Mouse (Mus musculus) limb, embryonic 11.5 days (tissue): Measurements from ENCODE around the gene Lamtor1. TPM values are rescaled to one million over a fixed set of nuclear protein-coding genes. Genes with fewer than 3 reads are reported as not detected.

Source experiments
- ATAC-seq: fragments of 200-750 bp; cut with Nextera tagmentation; 2 replicates; pipeline ENCODE4 v1.8.0; 2017; ENCODE audit warnings: low read depth; ENCODE audit not compliant: insufficient number of reproducible peaks, low FRiP score, low TSS enrichment
- DNase-seq: peaks from one replicate; pipeline ENCODE4 v3.0.0-alpha.2; 2015; ENCODE audit warnings: low spot score
- H3K27ac ChIP-seq: fragments of 300-500 bp; sonication (generic); replicated peaks from 2 replicates; pipeline ENCODE4 v1.5.1; 2014; ENCODE audit warnings: low read depth, mild to moderate bottlenecking, low read length
- H3K27me3 ChIP-seq: fragments of 300-500 bp; sonication (generic); 2 replicates; pipeline ENCODE4 v1.6.1; 2014; ENCODE audit warnings: mild to moderate bottlenecking, low read length, mixed read lengths; ENCODE audit not compliant: control insufficient read depth, insufficient read depth
- H3K36me3 ChIP-seq: fragments of 300-500 bp; sonication (generic); 2 replicates; pipeline ENCODE4 v1.6.1; 2014; ENCODE audit warnings: mild to moderate bottlenecking, low read length, moderate library complexity, mixed read lengths; ENCODE audit not compliant: control insufficient read depth, insufficient read depth
- H3K4me1 ChIP-seq: fragments of 300-500 bp; sonication (generic); 2 replicates; pipeline ENCODE4 v1.6.1; 2014; ENCODE audit warnings: low read length, mixed read lengths; ENCODE audit not compliant: control insufficient read depth, insufficient read depth
- H3K4me2 ChIP-seq: fragments of 300-500 bp; sonication (generic); 2 replicates; pipeline ENCODE4 v1.6.1; 2014; ENCODE audit warnings: low read depth, mild to moderate bottlenecking, moderate library complexity; ENCODE audit not compliant: severe bottlenecking
- H3K4me3 ChIP-seq: fragments of 300-500 bp; sonication (generic); 2 replicates; pipeline ENCODE4 v1.5.1; 2014; ENCODE audit warnings: low read depth, low read length
- H3K9ac ChIP-seq: fragments of 300-500 bp; sonication (generic); 2 replicates; pipeline ENCODE4 v1.6.1; 2014; ENCODE audit warnings: mild to moderate bottlenecking, low read length
- H3K9me3 ChIP-seq: fragments of 300-500 bp; sonication (generic); 2 replicates; pipeline ENCODE4 v1.6.1; 2016; ENCODE audit warnings: low read length; ENCODE audit not compliant: control insufficient read depth
- WGBS: fragments of 180-500 bp; shearing (Covaris S2); extraction: QIAGEN DNeasy Blood & Tissue Kit; methylation state at CpG from one replicate; pipeline ENCODE4 v1.1.7; 2014; 5-methylcytosine and 5-hydroxymethylcytosine counted together
- microRNA-seq: library from miRNA; unstranded; fragments of <30 nt; microRNA quantifications from one replicate; pipeline ENCODE4, GENCODE M21; 2016
- polyA plus RNA-seq: library from polyadenylated mRNA; unstranded; fragments of >200 nt; fragmentation: Nextera tagmentation; extraction: Ambion mirVana; gene quantifications from 2 replicates; pipeline ENCODE4 v1.2.1, GENCODE M21; 2014

The Lamtor1 gene
- polyA plus RNA-seq, 1 experiment from 2014 or later = 150 TPM

- H3K27ac ChIP-seq = no peak overlapping the region; the same call in 1 of the 2 replicates
- H3K4me1 ChIP-seq = peaks cover 26% of the 10 kb centered on the region
Measured at GRCm38 (mm10) chr7:101974505-101974904, 68.8 kb downstream of the Lamtor1 start.

More at GRCm38 (mm10) chr7:101974505-101974904, 68.8 kb downstream of the Lamtor1 start:
- H3K4me3 ChIP-seq = no peak overlapping the region
- DNase-seq (no peak), ATAC-seq (no peak)
- WGBS = 16% methylated on average over 2 of the region's 2 CpGs
- H3K27me3 ChIP-seq = no peaks in the 10 kb centered on the region
- H3K36me3 ChIP-seq = no peaks in the 10 kb centered on the region; the same call in 1 of the 2 replicates
- no peaks in the 10 kb centered on the region for H3K9me3 ChIP-seq
- no peak overlapping the region for H3K4me2 ChIP-seq
- H3K9ac ChIP-seq = no peak overlapping the region

Small RNA genes lying within 50 kb of the gene (microRNA-seq; reads per million reads assigned to microRNA genes)
- gene Gm22655 = not detected

Other genes starting within 250 kb of the Lamtor1 start
- gene Clpb, start 242.3 kb upstream of the Lamtor1 start, polyA plus RNA-seq = 46.0 and 46.9 TPM in 2 replicates
- not detected in 2 replicates for gene Phox2a, start 87.6 kb upstream of the Lamtor1 start, polyA plus RNA-seq
- 44.8 and 49.7 TPM in 2 replicates for gene Inppl1, start 67.7 kb upstream of the Lamtor1 start, polyA plus RNA-seq
- gene Folr2, start 48.7 kb upstream of the Lamtor1 start, polyA plus RNA-seq = 0.33 and 0.48 TPM in 2 replicates
- 97.6 and 98.8 TPM in 2 replicates for gene Anapc15, start 42.2 kb upstream of the Lamtor1 start, polyA plus RNA-seq
- gene Folr1, start 35.1 kb upstream of the Lamtor1 start, polyA plus RNA-seq = not detected in 2 replicates
- 0.40 and 0.78 TPM in 2 replicates for gene Tomt, start 455 bp downstream of the Lamtor1 start, polyA plus RNA-seq
- 13.2 TPM in 2 replicates for gene Lrrc51, start 28.0 kb downstream of the Lamtor1 start, polyA plus RNA-seq
- gene Numa1, start 28.2 kb downstream of the Lamtor1 start, polyA plus RNA-seq = 130 and 140 TPM in 2 replicates
- 3.1 and 3.9 TPM in 2 replicates for gene Il18bp, start 112.8 kb downstream of the Lamtor1 start, polyA plus RNA-seq
- 29.0 and 30.3 TPM in 2 replicates for gene Rnf121, start 159.6 kb downstream of the Lamtor1 start, polyA plus RNA-seq
- 30.0 and 30.3 TPM in 2 replicates for gene Xndc1, start 159.6 kb downstream of the Lamtor1 start, polyA plus RNA-seq
- 1.6 and 2.4 TPM in 2 replicates for gene Xntrpc, start 159.8 kb downstream of the Lamtor1 start, polyA plus RNA-seq
- gene Trpc2, start 177.2 kb downstream of the Lamtor1 start, polyA plus RNA-seq = not detected in 2 replicates
- gene Art1, start 195.8 kb downstream of the Lamtor1 start, polyA plus RNA-seq = 0.67 and 2.1 TPM in 2 replicates
- 4.9 and 5.8 TPM in 2 replicates for gene Art5, start 203.6 kb downstream of the Lamtor1 start, polyA plus RNA-seq
- gene Chrna10, start 210.9 kb downstream of the Lamtor1 start, polyA plus RNA-seq = 0.28 TPM in 1 of 2 replicates, not detected in the other